Mouse (Mus musculus) megakaryocyte, embryonic 14.5 days (primary cell): ENCODE results near the gene Mrpl52.

Experiments used
- FLI1 ChIP-seq: IDR thresholded peaks from 2 replicates; pipeline ENCODE4 v1.6.1; 2012; ENCODE audit warnings: low read length, inconsistent platforms, mixed read lengths
- GATA1 ChIP-seq: IDR thresholded peaks from 3 replicates; pipeline ENCODE4 v1.6.1; 2012; ENCODE audit warnings: mixed read lengths, low read length, inconsistent platforms, borderline replicate concordance

GRCm38 (mm10) chr14:54408336-54409056 lies 18.2 kb upstream of the Mrpl52 start:
- no peak for TF ChIP-seq GATA1
- TF ChIP-seq FLI1 = no peak
